Mouse (Mus musculus) gastrocnemius, adult 2 months (tissue): Measurements from ENCODE around the gene Apopt1. TPM values are rescaled to one million over a fixed set of nuclear protein-coding genes. Genes with fewer than 3 reads are reported as not detected.

Experiments used
- DNase-seq: peaks from one replicate; pipeline ENCODE4 v3.0.0; 2022
- H3K27ac ChIP-seq: fragments of 200-600 bp; 2 replicates; pipeline ENCODE4 v1.8.1; 2022; ENCODE audit warnings: mild to moderate bottlenecking
- H3K4me3 ChIP-seq: fragments of 200-600 bp; 2 replicates; pipeline ENCODE4 v1.8.1; 2022; ENCODE audit warnings: mild to moderate bottlenecking, moderate library complexity
- CTCF ChIP-seq: fragments of 200-600 bp; IDR thresholded peaks from 2 replicates; pipeline ENCODE4 v1.8.1; 2022; ENCODE audit warnings: antibody characterized with exemption, mild to moderate bottlenecking, moderate library complexity
- intact Hi-C: fragments of 180-260 bp; cut with DNase I; formaldehyde crosslinking; loops from one replicate; pipeline ENCODE4 v1.15.1; 2025
- long read RNA-seq, 2 experiments: library from polyadenylated mRNA; stranded (forward); transcript quantifications; one replicate each; pipeline ENCODE4 v2.0.0; 2021
- total RNA-seq, 2 experiments: library from RNA; stranded (reverse); gene quantifications; 2 replicates each; pipeline ENCODE4 v1.2.3; 2021

Gene Apopt1
- 10 to 100 TPM; 37.4 to 46.7 TPM for total RNA-seq
- long read RNA-seq, experiment 1, transcript Apopt1-201 (5 exons, 1,065 nt), result major isoform, 53 of 57 reads
- long read RNA-seq, experiment 1, partial matches to known transcripts, result 0 of 57 reads
- long read RNA-seq, experiment 1, other reads (novel, unspliced or antisense), result 1 of 57 reads
- long read RNA-seq, experiment 2, transcript Apopt1-201 (5 exons, 1,065 nt), result major isoform, 47 of 54 reads
- long read RNA-seq, experiment 2, partial matches to known transcripts, result 2 of 54 reads
- long read RNA-seq, experiment 2, other reads (novel, unspliced or antisense), result 3 of 54 reads

- DNase-seq, result peak; percentile 95
- peak within 1 kb of the TSS; percentile 85 for H3K4me3 ChIP-seq
- intact Hi-C loops, result loop anchor here (5.0 kb wide), 1 partner anchor 36 kb away; the partner anchor contains the start of gene Trmt61a
- TF ChIP-seq CTCF, result peak; percentile 39; the same call in 1 of the 2 replicates
- peak within 1 kb of the TSS; percentile 96 for H3K27ac ChIP-seq
Observed at GRCm38 (mm10) chr12:111713004-111713651, at the start of gene Apopt1, which contains the start of gene Bag5. TSS of gene Apopt1 (plus strand) at chr12:111713261. TSS of gene Bag5 (minus strand) at chr12:111713257.

GRCm38 (mm10) chr12:111664144-111664634, 48.9 kb upstream of the Apopt1 start:
- no peak overlapping the region for H3K4me3 ChIP-seq
- no peak for TF ChIP-seq CTCF
- peak overlapping the region; percentile 0; the same call in 1 of the 2 replicates for H3K27ac ChIP-seq
- intact Hi-C loops, result no loop called here
- peak; percentile 52 for DNase-seq

DNA sequence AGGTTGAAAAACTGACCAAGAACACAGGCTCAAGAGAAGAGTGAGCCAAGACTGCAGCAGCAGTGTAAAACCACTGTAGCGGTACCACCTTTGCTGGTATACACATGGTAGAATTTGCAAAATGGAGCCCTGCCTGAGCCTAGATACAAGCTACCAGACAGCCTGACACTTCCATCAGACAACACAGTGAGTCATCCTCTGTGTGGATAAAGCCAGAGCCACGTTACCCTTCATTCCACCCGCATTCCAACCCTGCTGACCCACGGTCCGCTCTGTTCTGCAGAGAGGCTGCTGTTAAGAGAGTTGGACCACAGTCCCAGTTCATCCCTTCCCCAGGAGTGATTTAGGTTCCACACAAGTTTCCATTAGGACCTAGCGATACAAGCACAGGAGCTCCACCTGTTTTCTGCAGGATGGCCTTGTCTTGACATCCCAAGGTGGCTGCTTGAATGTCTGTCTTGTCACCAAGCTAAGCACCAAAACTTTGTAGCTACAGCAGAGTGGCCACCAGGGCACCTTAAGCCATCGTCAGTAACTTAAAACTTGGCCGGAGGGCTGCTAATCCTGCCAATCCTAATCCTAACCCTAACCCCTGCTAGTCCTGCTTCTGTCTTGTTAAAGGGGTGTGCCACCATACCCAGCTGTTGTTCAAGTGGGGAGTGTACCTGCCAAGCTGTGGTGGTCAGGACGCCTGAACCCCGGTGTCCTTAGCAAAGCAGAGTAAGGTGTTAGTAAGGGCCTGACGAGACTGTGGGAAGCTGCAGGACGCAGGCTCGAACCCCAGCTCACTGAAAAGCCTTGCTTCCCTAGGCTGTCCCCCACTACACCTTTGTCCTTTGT, 47.8 kb upstream of the Apopt1 start:
- intact Hi-C loops, result loop anchor here (5.0 kb wide), 1 partner anchor 337 kb away; no protein-coding TSS in a partner anchor

GRCm38 (mm10) chr12:111666380-111666779, 46.7 kb upstream of the Apopt1 start:
- no peak for TF ChIP-seq CTCF
- intact Hi-C loops, result loop anchor here (5.0 kb wide), 1 partner anchor 336 kb away; no protein-coding TSS in a partner anchor
- Histone ChIP-seq H3K27ac (no peak overlapping the region; the same call in 1 of the 2 replicates), H3K4me3 (no peak overlapping the region)
- no peak for DNase-seq

More for the DNA sequence above, 47.8 kb upstream of the Apopt1 start:
- TF ChIP-seq CTCF, result no peak
- H3K27ac ChIP-seq, result peak overlapping the region; percentile 20; the same call in 1 of the 2 replicates
- H3K4me3 ChIP-seq, result no peak overlapping the region
- DNase-seq, result no peak

GRCm38 (mm10) chr12:111667421-111667820, 45.6 kb upstream of the Apopt1 start:
- intact Hi-C loops, result loop anchor here (5.0 kb wide), 1 partner anchor 335 kb away; no protein-coding TSS in a partner anchor
- DNase-seq, result no peak
- no peak overlapping the region for H3K27ac ChIP-seq
- no peak overlapping the region for H3K4me3 ChIP-seq
- TF ChIP-seq CTCF, result no peak

DNA sequence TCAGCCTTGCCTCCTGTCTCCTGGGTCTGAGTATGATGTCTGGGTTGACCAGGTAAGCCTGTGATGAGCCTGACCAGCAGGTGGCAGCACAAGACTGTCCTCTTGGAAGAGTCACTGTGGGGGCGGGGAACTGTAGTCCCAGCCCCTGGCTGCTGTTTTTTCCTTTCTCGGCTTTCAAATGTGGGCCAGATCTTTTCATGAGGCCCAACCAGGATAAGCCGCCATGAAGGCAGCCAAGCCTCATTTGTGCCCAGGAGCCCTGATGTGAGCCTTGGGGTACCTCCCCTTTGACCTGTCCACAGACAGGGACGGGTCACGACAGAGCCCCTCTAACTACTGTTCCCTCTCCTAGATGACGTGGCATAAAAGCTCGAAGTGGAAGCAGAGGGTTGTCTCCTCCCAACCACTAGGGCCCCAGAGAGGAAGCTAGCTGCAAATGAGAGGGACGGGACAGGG, 44.6 kb upstream of the Apopt1 start:
- Histone ChIP-seq H3K4me3 (peak overlapping the region; percentile 83), H3K27ac (peak overlapping the region; percentile 94)
- TF ChIP-seq CTCF, result peak; percentile 97
- intact Hi-C loops, result loop anchor here (1.0 to 5.0 kb wide), 3 partner anchors 28 to 334 kb away; no protein-coding TSS in a partner anchor
- peak; percentile 97 for DNase-seq

GRCm38 (mm10) chr12:111669000-111669788, 43.9 kb upstream of the Apopt1 start:
- Histone ChIP-seq H3K27ac (peak overlapping the region; percentile 94), H3K4me3 (peak overlapping the region; percentile 83)
- no peak for TF ChIP-seq CTCF
- DNase-seq, result peak; percentile 54
- intact Hi-C loops, result loop anchor here (1.0 to 5.0 kb wide), 3 partner anchors 27 to 333 kb away; no protein-coding TSS in a partner anchor

DNA sequence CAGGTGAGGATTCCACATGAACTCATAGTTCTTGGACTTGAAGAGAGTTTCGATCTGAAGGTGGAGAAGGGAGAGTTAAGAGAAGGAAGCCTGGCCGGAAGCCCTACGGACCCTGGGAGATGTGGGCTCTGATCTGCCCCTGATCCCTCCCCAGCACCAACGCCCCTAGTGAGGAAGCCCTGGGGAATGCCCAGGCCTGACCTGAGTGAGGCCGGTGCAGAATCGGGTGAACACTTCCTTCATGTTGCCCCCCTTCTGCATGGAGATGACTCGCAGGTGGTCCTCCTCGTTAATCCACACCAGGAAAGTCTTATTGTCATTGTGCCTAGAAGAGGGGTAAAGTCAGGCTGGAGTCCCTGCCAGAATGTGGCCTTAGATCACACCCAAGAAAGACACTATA, 43.1 kb upstream of the Apopt1 start:
- TF ChIP-seq CTCF, result no peak
- Histone ChIP-seq H3K27ac (peak overlapping the region; percentile 94), H3K4me3 (peak overlapping the region; percentile 83)
- DNase-seq, result no peak
- intact Hi-C loops, result loop anchor here (5.0 kb wide), 1 partner anchor 332 kb away; no protein-coding TSS in a partner anchor

DNA sequence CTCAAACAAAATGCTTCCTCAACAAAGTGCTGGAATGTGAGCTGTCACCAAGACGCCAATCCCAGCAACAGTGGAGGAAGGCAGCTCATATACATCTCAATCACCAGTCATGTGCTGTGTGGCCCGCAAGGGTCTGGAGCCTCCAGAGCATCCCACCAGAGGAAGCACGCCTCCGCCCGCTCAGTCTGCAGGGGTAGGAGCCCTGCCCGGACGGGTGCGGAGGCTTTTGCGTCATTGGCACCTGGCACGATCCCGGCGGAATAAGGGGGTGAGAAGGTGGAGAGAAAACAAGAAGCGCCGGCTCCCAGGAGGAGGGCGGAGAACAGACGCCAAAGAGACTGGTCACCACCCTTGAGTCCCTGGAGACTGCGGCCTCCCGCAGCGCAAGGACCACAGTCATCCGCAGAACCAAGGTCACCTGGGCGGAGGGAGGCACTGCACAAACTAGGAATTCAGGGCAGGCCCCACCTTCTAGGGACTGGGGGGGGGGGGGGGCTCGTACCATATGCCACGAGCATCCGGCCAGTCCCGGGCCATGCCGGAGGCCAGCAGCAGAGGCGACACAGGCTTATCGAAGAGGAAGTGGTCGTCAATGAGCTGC, 42.6 kb upstream of the Apopt1 start:
- peak overlapping the region; percentile 94 for H3K27ac ChIP-seq
- peak overlapping the region; percentile 83 for H3K4me3 ChIP-seq
- intact Hi-C loops, result no loop called here
- no peak for TF ChIP-seq CTCF
- peak; percentile 62 for DNase-seq

DNA sequence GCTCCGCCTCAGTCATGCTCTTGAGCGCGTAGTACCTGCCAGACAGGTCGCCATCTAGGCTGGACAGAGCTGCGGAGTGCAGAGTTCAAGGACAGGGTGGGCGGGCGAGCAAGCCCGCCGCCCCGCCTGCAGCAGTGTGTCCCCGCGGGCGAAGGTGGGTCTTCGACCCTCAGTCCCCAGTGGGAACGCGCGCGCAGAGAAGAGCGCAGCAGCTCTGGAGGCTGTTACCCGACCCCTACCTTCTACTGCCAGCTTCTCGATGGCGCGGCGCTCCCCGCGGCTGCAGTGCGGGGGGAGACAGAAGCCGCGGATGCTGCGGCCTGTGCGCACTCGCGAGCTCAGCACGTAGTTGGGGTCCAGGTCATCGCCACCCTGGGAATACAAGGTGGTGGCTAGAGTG, 42.1 kb upstream of the Apopt1 start:
- intact Hi-C loops, result no loop called here

More for the DNA sequence above, 42.1 kb upstream of the Apopt1 start:
- peak overlapping the region; percentile 83 for H3K4me3 ChIP-seq
- no peak for TF ChIP-seq CTCF
- H3K27ac ChIP-seq, result peak overlapping the region; percentile 94
- peak; percentile 46 for DNase-seq
